Mouse (Mus musculus): ENCODE data around the gene Astn1.

DNA sequence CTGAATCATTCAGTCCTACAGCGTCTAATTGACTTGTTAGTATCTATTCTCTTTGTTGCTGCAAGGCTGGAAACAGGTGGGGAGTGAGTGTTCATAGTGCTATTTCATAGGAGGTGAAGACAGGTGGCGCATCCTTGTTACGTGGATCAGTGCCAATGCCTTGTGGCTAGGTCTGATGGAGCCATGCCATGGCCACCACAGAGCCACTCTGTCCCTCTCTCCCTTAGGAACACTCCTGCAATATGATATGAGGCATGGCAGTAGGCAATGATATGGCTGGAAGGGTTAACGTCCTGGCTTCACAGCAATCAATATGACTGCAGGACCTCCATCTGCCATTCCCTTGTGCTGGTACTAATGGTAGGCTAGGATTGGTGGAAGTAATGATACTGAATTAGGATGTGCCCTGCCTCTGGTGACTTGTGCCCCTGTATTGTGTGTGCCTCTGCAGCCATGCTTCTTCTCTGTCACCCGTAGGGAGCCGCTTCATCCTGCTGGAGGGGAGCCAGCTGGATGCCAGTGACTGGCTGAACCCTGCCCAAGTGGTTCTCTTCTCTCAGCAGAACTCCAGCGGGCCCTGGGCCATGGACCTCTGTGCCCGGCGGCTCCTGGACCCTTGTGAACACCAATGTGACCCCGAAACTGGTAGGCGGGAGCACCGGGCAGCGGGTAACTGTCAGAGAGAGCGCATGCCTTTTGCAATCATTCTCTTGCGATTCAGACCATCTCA lies 148.6 kb downstream of the Astn1 start:
- TF ChIP-seq POLR2A (IDR thresholded peaks at IDR 0.05; ENCODE audit: extremely low read depth, insufficient read depth, low read length) = no peak
- no peak for TF ChIP-seq CTCF (IDR thresholded peaks at IDR 0.05; ENCODE audit: low read depth, low read length)
